Mouse (Mus musculus): Measurements from ENCODE around the gene Ogfod2. TPM values are rescaled to one million over a fixed set of nuclear protein-coding genes. Genes with fewer than 3 reads are reported as not detected.

The Ogfod2 gene
- polyA plus RNA-seq, 1 experiment: 10.7 TPM

DNA sequence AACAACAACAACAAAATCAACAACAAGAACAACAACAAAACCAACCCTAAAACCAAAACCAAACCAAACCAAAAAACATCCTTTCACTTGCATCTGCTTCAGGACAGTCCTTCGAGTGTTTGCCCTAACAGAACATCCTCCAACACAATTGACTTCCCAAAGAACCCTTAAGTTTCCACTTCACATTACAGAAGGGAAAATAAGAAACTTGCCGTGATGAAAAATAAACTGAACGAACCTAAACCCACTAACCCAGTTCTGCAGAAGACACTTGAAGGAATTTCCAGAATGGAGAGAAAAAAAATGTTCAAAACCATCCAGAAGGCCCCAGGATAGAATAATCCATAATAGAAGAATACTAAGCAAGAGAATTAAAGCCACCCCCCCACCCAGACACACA, 9.1 kb upstream of the Ogfod2 start:
- no peak overlapping the region for H3K4me3 ChIP-seq (ENCODE audit: insufficient read depth, poor library complexity, severe bottlenecking)
- H3K36me3 ChIP-seq (ENCODE audit: control insufficient read depth, insufficient read depth): no peaks in the 10 kb centered on the region
- H3K79me3 ChIP-seq (ENCODE audit: low read depth): no peaks in the 10 kb centered on the region
- no peak for TF ChIP-seq CEBPB (IDR thresholded peaks at IDR 0.05; ENCODE audit: low read depth)
- no peak for TF ChIP-seq FOSL1 (IDR thresholded peaks at IDR 0.05; ENCODE audit: insufficient read depth, low read length, poor library complexity, severe bottlenecking)
- TF ChIP-seq MAX (IDR thresholded peaks at IDR 0.05): no peak
- no peak for TF ChIP-seq MYOD1 (IDR thresholded peaks at IDR 0.05; ENCODE audit: control insufficient read depth, insufficient read length, low read depth)
- no peak for TF ChIP-seq CTCF (IDR thresholded peaks at IDR 0.05; ENCODE audit: control insufficient read depth, insufficient read depth, insufficient read length)
- TF ChIP-seq USF1 (IDR thresholded peaks at IDR 0.05; ENCODE audit: low read depth): no peak
- TF ChIP-seq MYOG (IDR thresholded peaks at IDR 0.05; ENCODE audit: control insufficient read depth, extremely low read depth, insufficient read length): no peak
- H3K27me3 ChIP-seq (ENCODE audit: control insufficient read depth, insufficient read depth, insufficient read length): no peaks in the 10 kb centered on the region
- H3ac ChIP-seq (ENCODE audit: control insufficient read depth, insufficient read length, low read depth): no peak overlapping the region
- H3K79me2 ChIP-seq (ENCODE audit: control insufficient read depth, insufficient read depth): no peaks in the 10 kb centered on the region

- no peaks in the 10 kb centered on the region for H3K36me3 ChIP-seq (ENCODE audit: control insufficient read depth, insufficient read depth)
- TF ChIP-seq MYOD1 (IDR thresholded peaks at IDR 0.05; ENCODE audit: control insufficient read depth, insufficient read length, low read depth) (no peak), FOSL1 (IDR thresholded peaks at IDR 0.05; ENCODE audit: insufficient read depth, low read length, poor library complexity, severe bottlenecking) (no peak), CTCF (IDR thresholded peaks at IDR 0.05; ENCODE audit: control insufficient read depth, insufficient read depth, insufficient read length) (no peak), USF1 (IDR thresholded peaks at IDR 0.05; ENCODE audit: low read depth) (no peak), CEBPB (IDR thresholded peaks at IDR 0.05; ENCODE audit: low read depth) (no peak), MAX (IDR thresholded peaks at IDR 0.05) (no peak), MYOG (IDR thresholded peaks at IDR 0.05; ENCODE audit: control insufficient read depth, extremely low read depth, insufficient read length) (no peak)
- no peak overlapping the region for H3ac ChIP-seq (ENCODE audit: control insufficient read depth, insufficient read length, low read depth)
These were observed 8.5 kb upstream of the Ogfod2 start for GRCm38 (mm10) chr5:124103552-124103951.

GRCm38 (mm10) chr5:124111077-124111741, 888 bp upstream of the Ogfod2 start:
- peaks cover 3% of the 10 kb centered on the region for H3K79me3 ChIP-seq (ENCODE audit: low read depth)
- TF ChIP-seq FOSL1 (IDR thresholded peaks at IDR 0.05; ENCODE audit: insufficient read depth, low read length, poor library complexity, severe bottlenecking): no peak
- TF ChIP-seq CTCF (IDR thresholded peaks at IDR 0.05; ENCODE audit: control insufficient read depth, insufficient read depth, insufficient read length): peak; percentile 15
- H3ac ChIP-seq (ENCODE audit: control insufficient read depth, insufficient read length, low read depth): peak overlapping the region; percentile 55
- peak overlapping the region; percentile 76 for H3K4me3 ChIP-seq (ENCODE audit: insufficient read depth, poor library complexity, severe bottlenecking)
- H3K79me2 ChIP-seq (ENCODE audit: control insufficient read depth, insufficient read depth): peaks cover 4% of the 10 kb centered on the region
- no peaks in the 10 kb centered on the region for H3K27me3 ChIP-seq (ENCODE audit: control insufficient read depth, insufficient read depth, insufficient read length)
- no peaks in the 10 kb centered on the region for H3K36me3 ChIP-seq (ENCODE audit: control insufficient read depth, insufficient read depth)

More at GRCm38 (mm10) chr5:124103552-124103951, 8.5 kb upstream of the Ogfod2 start:
- Histone ChIP-seq H3K27me3 (ENCODE audit: control insufficient read depth, insufficient read depth, insufficient read length) (no peaks in the 10 kb centered on the region), H3K79me3 (ENCODE audit: low read depth) (no peaks in the 10 kb centered on the region), H3K4me3 (ENCODE audit: insufficient read depth, poor library complexity, severe bottlenecking) (no peak overlapping the region), H3K79me2 (ENCODE audit: control insufficient read depth, insufficient read depth) (no peaks in the 10 kb centered on the region)

DNA sequence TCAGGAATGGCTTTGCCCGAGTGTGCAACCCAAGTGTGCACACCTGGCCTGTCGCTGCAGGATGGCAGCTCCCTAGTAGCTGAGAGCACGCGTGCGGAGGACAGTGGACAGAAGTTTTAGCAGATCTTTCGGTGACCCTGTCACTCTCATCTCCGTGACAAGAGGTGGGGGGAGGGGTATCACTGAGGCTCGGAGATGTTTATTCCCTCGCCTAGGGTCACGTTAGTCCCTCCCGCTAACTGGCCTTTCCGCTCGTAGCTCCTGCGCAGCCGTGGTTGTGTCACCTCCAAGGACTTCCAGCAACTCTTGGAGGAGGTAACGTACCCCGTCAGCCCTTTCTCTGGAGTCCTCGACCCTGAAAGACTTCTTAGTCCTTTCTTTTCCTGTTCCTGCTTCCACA, 434 bp downstream of the Ogfod2 start:
- no peak for TF ChIP-seq CTCF (IDR thresholded peaks at IDR 0.05; ENCODE audit: control insufficient read depth, insufficient read depth, insufficient read length)
- TF ChIP-seq MYOG (IDR thresholded peaks at IDR 0.05; ENCODE audit: control insufficient read depth, extremely low read depth, insufficient read length): no peak
- no peak for TF ChIP-seq FOSL1 (IDR thresholded peaks at IDR 0.05; ENCODE audit: insufficient read depth, low read length, poor library complexity, severe bottlenecking)
- no peak for TF ChIP-seq MYOD1 (IDR thresholded peaks at IDR 0.05; ENCODE audit: control insufficient read depth, insufficient read length, low read depth)
- no peak for TF ChIP-seq USF1 (IDR thresholded peaks at IDR 0.05; ENCODE audit: low read depth)
- no peak for TF ChIP-seq MAX (IDR thresholded peaks at IDR 0.05)
- TF ChIP-seq CEBPB (IDR thresholded peaks at IDR 0.05; ENCODE audit: low read depth): no peak
- peaks cover 10% of the 10 kb centered on the region for H3K79me3 ChIP-seq (ENCODE audit: low read depth)
- no peaks in the 10 kb centered on the region for H3K27me3 ChIP-seq (ENCODE audit: control insufficient read depth, insufficient read depth, insufficient read length)

DNA sequence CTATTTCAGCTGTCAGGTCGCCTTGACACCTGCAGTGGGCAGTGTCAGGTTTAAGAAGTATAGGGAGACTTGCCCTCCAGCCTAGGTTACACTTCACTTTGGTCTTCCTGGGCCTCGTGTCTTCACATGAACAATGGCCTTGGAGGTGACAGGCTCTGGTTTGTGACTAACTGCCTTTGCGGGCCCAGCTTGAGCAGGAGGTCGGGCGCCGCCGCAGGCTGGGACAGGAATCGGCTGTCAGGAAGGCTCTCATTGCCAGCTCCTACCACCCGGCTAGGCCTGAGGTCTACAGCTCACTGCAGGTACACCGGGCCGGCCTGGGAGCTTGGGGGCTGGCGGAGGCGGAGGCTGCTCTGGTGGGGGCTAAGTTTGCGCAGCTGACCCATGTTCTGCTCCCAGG, 933 bp downstream of the Ogfod2 start:
- peaks cover 9% of the 10 kb centered on the region for H3K36me3 ChIP-seq (ENCODE audit: control insufficient read depth, insufficient read depth)
- H3K79me2 ChIP-seq (ENCODE audit: control insufficient read depth, insufficient read depth): peaks cover 22% of the 10 kb centered on the region
- H3K79me3 ChIP-seq (ENCODE audit: low read depth): peaks cover 10% of the 10 kb centered on the region
- no peaks in the 10 kb centered on the region for H3K27me3 ChIP-seq (ENCODE audit: control insufficient read depth, insufficient read depth, insufficient read length)
- H3ac ChIP-seq (ENCODE audit: control insufficient read depth, insufficient read length, low read depth): peak overlapping the region; percentile 58
- TF ChIP-seq MYOD1 (IDR thresholded peaks at IDR 0.05; ENCODE audit: control insufficient read depth, insufficient read length, low read depth) (no peak), CTCF (IDR thresholded peaks at IDR 0.05; ENCODE audit: control insufficient read depth, insufficient read depth, insufficient read length) (peak; percentile 60)
- peak overlapping the region; percentile 76 for H3K4me3 ChIP-seq (ENCODE audit: insufficient read depth, poor library complexity, severe bottlenecking)

More for the DNA sequence above, 434 bp downstream of the Ogfod2 start:
- H3K4me3 ChIP-seq (ENCODE audit: insufficient read depth, poor library complexity, severe bottlenecking): peak overlapping the region; percentile 76
- peaks cover 17% of the 10 kb centered on the region for H3K79me2 ChIP-seq (ENCODE audit: control insufficient read depth, insufficient read depth)
- peak overlapping the region; percentile 75 for H3ac ChIP-seq (ENCODE audit: control insufficient read depth, insufficient read length, low read depth)
- H3K36me3 ChIP-seq (ENCODE audit: control insufficient read depth, insufficient read depth): peaks cover 4% of the 10 kb centered on the region

Measured in C2C12 (cell line).